Mouse (Mus musculus) embryo, embryonic 10 days (tissue): ENCODE measurements around the gene Htr1d.

Experiments used
- DNase-seq: peaks from one replicate; pipeline ENCODE4 v3.0.0-alpha.2; 2015; ENCODE audit warnings: low spot score

The Htr1d gene

DNA sequence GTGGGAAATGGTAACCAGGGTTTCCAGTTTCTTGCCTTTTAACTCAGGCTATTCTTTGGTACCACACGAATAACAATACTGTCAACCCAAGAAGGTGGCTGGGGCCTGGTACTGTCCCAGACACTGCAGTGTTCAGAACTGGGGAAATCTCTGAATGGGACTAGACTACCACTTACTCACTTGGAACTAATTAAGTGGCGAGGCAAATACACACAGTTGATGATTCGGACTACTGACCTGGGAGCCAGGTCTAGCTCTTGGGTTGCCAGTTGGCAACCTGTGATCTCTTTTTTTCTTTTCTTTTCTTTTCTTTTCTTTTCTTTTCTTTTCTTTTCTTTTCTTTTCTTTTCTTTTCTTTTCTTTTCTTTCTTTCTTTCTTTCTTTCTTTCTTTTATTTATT is 29.0 kb downstream of the Htr1d start:
- DNase-seq, result no peak

DNA sequence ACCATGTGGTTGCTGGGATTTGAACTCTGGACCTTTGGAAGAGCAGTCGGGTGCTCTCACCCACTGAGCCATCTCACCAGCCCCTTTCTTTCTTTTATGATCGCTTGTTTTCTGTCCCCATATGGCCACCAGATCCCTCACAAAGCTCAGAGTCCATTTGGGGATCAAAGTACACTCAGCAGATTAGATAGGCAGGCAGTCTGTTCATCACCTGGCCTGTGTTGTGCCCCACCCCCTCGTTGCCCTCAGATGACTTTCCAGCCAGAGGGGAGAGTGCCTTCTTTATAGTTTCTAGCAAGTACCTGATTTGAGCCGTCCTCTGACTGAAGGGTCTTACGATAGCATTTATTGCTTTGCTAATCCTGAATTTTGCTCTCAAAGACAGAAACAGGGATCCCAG is 29.5 kb downstream of the Htr1d start:
- no peak for DNase-seq

- peak; percentile 93 for DNase-seq
These were observed 31.5 kb downstream of the Htr1d start for GRCm38 (mm10) chr4:136454850-136455260.

- DNase-seq, result no peak
These were observed 33.3 kb downstream of the Htr1d start for GRCm38 (mm10) chr4:136456516-136457218.

- DNase-seq, result no peak
These were observed 35.0 kb downstream of the Htr1d start for GRCm38 (mm10) chr4:136458276-136458675.

GRCm38 (mm10) chr4:136459210-136459609 is 35.9 kb downstream of the Htr1d start:
- no peak for DNase-seq

GRCm38 (mm10) chr4:136461206-136461605 is 37.9 kb downstream of the Htr1d start:
- peak; percentile 21 for DNase-seq

DNA sequence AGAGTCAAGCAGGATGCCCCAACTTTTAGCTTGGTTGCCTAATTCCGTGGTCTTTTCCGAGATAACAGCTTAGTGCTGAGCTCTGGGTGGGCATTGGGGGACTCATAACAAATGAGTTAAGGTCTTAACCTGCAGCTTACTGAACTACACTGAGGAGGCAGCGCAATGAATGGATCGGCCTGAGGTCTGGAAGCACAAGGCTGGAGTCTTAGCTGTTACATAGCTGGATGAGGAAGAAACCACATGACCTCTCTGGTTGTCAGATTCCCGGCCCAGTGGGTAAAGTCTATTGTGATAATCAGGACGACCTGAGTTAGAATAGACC is 38.4 kb downstream of the Htr1d start:
- no peak for DNase-seq

DNA sequence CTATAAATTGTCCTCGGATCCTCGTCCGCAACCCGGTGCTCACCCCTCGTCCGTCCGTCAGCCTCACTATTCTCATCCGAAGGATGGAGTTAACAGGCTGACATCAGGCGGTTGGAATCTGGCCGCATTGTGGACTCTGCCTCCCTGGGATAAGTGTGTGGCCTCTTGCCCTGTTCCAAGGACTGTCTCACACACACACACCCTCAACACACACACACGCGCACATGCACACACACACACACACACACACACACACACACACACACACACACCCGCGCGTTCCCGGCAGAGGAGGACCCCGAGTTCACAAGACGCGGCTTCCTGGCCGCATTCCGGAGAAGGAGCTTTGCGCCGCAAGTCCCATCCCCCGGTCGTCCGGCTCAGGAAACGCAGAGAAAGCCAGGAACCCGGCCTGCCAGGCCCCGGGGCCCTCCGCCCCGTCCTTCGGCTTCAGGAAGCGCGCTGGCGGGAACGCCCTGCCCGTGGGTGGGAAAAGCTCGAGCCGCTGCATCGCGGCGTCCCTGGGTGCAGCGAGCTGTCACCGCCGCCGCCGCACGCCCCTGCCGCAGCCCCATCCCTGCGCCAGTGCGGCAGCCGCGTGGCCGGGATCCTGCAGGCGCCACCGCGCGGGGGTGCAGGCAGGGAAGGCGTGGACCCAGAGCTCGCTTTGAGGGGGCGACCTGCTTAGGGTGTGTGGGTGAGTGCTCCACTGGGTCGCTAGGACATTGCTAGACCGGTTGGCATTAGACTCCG is 38.9 kb downstream of the Htr1d start, which contains the start of gene 6030445D17Rik:
6030445D17Rik (plus strand) TSS at position 165 of the 753 bp plus-strand sequence.
- DNase-seq, result peak; percentile 68

GRCm38 (mm10) chr4:136462839-136463178 is 39.5 kb downstream of the Htr1d start:
- DNase-seq, result peak; percentile 67

DNA sequence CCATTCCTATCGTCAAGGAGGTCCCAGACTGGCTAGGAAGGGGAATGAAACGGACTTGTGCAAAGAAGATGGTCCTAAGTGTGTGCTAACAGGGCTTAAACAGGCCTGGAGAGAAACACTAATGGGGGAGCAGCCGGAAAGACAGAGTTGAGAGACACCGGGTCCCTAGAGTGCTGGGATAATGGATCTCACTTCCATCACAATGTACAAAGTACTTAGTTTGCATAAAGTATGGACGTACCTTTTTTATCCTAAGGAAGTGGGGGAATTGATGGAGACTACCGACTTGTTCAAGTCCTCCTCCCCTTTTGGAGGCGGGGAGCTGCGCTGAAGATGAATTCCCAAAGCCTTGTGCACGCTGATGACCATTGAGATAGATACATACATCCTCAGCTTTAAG is 40.1 kb downstream of the Htr1d start:
- DNase-seq, result peak; percentile 19

DNA sequence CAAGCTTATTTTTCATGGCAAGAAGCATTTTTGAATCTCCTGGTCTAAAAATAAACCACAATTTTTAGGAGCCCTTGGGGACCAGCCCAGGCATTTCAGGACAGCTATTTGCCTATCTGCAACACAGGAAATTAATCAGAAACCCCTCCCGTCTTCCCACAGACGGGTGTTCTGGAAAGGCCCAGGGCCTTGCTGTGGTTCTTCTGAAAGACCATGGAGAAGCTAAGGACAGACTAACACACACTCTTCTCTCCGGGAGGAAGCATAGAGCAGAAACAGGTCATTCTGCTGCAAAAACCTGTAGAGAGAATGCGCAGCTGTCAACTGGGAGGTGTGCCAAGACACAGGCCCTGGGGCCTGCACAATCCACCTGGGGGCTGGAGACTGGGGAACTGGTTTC is 42.9 kb downstream of the Htr1d start:
- DNase-seq, result no peak

- DNase-seq, result no peak
These were observed 45.4 kb downstream of the Htr1d start for GRCm38 (mm10) chr4:136468553-136469327.

GRCm38 (mm10) chr4:136469371-136469903 is 46.1 kb downstream of the Htr1d start, which contains the start of gene Luzp1:
Luzp1 (plus strand) TSS chr4:136469761.
- DNase-seq, result peak; percentile 90

DNA sequence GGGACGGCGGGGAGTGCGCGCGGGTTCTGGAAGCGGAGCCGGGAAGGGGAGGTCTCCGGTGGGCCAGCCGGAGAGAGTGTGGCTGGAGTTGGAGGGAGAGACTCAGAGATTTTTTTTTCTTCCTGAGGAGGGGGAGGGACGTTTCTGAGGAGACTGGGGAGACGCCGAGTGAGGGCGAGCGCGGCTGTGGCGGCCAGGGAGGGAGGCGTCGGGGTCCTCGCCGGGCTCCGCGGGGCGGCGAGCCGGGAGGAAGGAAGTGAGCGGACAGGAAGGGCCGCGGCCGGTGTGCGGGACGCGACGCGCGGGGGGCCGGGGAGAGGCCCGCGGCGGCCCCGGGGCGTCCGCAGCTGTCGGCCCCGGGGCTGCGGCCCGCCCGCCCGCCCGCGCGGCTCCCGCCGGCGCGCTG is 46.6 kb downstream of the Htr1d start:
- DNase-seq, result peak; percentile 72

- DNase-seq, result peak; percentile 62
These were observed 47.2 kb downstream of the Htr1d start for GRCm38 (mm10) chr4:136470347-136471071.

- DNase-seq, result no peak
These were observed 53.4 kb downstream of the Htr1d start for GRCm38 (mm10) chr4:136476692-136477091.

- DNase-seq, result no peak
These were observed 63.2 kb downstream of the Htr1d start for GRCm38 (mm10) chr4:136486549-136486948.
